Mouse (Mus musculus) activated CD4-positive, CD25-positive, alpha-beta regulatory T cell, adult 4 months (primary cell): ENCODE measurements around the gene Klrb1a. TPM values are rescaled to one million over a fixed set of nuclear protein-coding genes. Genes with fewer than 3 reads are reported as not detected.

Experiments used
- ATAC-seq: one replicate; pipeline ENCODE4 v1.8.0; 2017
- polyA plus RNA-seq, 2 experiments: library from polyadenylated mRNA; unstranded; fragments of 100-300 nt; shearing (Covaris generic); gene quantifications; one replicate each; pipeline ENCODE4 v1.2.1; 2017

The Klrb1a gene
- polyA plus RNA-seq, 2 experiments from 2014 or later = 0.60 TPM; not detected in 1

DNA sequence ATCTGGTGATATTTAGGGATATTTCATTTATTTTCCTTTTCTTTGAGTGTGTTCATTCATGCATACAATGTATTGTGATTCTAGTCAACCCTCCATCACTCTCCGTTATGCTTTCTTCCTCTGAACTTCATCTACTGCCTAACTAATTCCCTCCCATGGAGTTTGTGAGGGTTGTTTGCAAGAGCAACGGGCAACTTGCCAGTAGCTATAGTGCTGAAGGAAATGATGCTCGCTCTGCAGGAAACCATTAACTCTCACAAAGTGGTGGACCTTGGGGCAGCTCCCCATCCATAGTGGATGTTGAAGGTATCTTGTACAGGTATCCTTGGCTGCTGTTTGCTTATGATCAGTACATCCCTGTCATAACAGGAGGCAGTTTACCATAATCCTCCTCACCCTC, 21.3 kb downstream of the Klrb1a start:
- no peak for ATAC-seq

DNA sequence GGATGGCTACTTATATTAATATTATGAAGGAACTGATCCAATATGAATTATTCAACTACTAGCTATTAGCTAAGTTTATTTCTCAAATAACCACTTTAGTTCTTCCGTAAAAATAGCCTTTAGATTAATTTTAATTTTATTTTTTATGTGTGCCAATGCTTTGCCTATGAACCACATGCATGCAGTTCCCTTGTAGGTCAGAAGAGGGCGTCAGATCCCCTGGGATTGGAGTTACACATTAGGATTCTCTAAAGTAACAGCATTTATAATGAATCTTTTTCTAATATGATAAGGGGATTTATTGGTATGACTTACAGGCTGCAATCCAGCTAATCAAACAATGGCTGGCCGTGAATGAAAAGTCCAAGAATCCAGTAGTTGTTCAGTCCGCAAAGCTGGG, 23.8 kb downstream of the Klrb1a start:
- ATAC-seq = no peak

DNA sequence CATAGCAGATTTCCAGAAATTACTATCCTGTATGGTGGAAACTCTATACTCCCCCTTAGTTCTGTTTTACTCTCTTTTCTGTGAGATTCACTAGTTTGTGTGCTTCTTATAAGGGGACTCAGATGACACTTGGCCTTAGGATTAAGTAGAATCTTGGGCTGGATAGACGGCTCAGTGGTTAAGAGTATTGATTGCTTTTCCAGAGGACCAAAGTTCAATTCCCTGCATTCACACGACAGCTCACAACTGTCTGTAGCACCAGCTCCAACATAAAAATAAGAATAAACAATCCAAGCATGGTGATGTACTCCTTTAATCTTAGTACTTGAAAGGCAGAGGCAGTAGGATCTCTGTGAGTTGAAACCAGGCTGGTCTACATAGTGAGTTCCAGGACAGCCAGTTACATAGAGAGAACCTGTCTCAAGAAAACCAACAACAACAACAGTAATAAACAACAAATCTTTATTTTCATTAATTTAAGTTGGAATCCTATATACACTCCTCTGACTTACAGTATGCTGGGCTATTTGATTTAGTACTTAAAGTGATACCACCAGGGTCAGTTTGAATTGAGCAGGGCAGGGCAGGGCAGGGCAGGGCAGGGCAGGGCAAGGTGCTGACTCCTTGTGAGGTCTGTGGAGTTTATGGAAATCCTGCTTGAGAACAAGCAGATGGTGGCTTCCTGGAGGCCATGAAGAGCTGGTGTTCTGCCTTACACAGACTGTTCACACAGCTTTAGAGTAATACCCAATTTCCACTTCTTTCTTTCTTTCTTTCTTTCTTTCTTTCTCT, 24.9 kb downstream of the Klrb1a start:
- ATAC-seq = no peak

- no peak for ATAC-seq
Measured at GRCm38 (mm10) chr6:128597121-128597522, 26.2 kb downstream of the Klrb1a start.

GRCm38 (mm10) chr6:128594651-128595050, 28.7 kb downstream of the Klrb1a start:
- no peak for ATAC-seq

DNA sequence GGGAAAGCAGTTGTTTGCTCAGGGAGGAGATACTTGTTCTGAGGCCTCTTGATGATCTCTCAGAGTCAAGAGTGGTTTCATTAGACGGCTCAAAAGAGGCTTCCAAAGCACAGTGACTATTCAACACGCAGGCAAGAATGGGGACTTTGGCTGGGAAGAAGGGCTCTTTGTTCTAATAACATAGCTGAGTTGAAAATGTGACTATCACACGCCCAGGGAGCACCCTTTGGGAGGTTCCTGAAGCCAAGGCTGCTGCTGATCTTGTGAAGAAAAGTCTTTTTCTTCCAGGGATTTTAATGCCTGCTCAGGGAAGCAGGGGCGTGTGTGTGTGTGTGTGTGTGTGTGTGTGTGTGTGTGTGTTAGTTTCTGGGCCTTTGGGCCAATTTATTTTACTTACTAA, 33.9 kb downstream of the Klrb1a start:
- no peak for ATAC-seq

GRCm38 (mm10) chr6:128587619-128588018, 35.7 kb downstream of the Klrb1a start:
- ATAC-seq = no peak

DNA sequence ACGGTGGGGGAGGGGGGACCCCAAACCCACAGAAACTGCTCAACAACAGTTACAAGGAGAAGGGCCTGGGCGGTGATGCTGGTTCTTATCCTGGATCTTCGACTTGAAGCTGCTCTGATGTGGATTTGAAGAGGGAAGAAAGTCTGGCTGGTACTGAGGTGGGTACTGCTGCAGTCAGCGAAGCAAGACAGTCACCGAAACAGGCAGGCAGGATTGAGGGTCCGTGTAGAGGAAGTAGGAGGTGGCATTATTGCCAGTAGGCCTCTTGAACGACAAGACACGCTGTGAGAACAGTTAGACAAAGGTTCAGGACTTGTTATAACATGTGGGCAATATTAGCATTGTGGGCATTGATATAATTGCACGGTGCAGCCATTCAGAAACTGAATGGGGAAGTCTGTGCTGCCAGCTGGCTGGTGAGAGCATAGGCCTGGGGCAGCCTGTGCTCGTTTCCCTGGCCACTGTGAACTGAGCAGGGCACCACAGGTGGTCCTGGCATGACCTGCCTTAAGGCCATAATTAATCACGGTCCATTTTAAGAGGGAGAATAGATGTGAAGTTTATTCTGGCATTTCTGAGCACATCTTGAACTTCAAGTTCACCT, 37.6 kb downstream of the Klrb1a start:
- ATAC-seq = no peak

GRCm38 (mm10) chr6:128584070-128584660, 39.2 kb downstream of the Klrb1a start:
- ATAC-seq = no peak

GRCm38 (mm10) chr6:128581508-128581907, 41.8 kb downstream of the Klrb1a start, which contains the start of gene A2ml1:
Gene A2ml1 (minus strand): TSS chr6:128581608.
- ATAC-seq = no peak

DNA sequence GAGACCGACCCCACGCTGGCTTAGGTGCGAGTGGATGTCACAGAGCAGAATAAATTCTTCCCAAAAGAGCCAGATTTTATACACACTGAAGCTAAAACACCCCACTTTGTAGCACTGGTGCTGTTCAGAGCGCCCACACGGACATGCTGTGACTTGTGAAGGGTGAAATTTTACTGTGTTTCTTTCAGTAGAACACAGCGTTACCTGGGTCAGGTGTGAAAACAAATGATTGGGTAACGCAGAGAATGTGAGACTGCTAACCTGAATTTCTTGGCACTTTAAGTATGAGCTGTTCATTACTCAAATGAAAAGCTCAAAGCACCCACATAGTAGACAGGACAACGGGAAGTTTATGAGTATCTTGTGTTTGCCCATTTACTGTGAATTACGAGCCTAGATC, 46.0 kb downstream of the Klrb1a start:
- ATAC-seq = no peak

DNA sequence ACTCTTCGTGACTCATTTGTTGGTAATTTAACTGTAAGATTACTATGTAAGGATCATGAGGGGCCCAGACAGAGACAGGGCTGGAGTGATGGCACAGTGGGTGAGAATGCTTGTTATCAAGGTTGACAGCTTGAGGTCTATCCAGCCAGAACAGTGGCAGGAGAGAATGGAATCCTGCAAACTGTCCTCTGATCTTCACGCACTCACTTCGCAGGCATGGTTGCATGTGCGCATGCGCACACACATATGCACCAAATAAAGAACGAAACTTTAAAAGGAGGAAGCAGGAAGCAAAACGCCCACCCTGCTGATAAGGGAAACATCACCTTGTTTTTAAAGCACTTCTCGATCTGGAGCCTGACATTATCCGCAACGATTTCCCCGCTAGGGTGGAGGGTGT, 56.7 kb downstream of the Klrb1a start:
- ATAC-seq = no peak

Other genes starting within 250 kb of the Klrb1a start
- not detected for gene Tex52, start 248.1 kb downstream of the Klrb1a start, polyA plus RNA-seq
- not detected for gene Gm44596, start 248.0 kb downstream of the Klrb1a start, polyA plus RNA-seq
- 1 to 10 TPM; 2.9 to 3.6 TPM for gene Nrip2, start 224.2 kb downstream of the Klrb1a start, polyA plus RNA-seq
- 10 to 100 TPM; 17.6 to 20.6 TPM for gene Itfg2, start 198.6 kb downstream of the Klrb1a start, polyA plus RNA-seq
- 10 to 100 TPM; 47.6 to 76.7 TPM for gene Fkbp4, start 184.9 kb downstream of the Klrb1a start, polyA plus RNA-seq
- under 1 TPM in 1 of 2 experiments, not detected in 1; 0.24 TPM for gene Pzp, start 96.8 kb downstream of the Klrb1a start, polyA plus RNA-seq
- under 1 TPM in 1 of 2 experiments, not detected in 1; 0.45 TPM for gene A2ml1, start 41.9 kb downstream of the Klrb1a start, polyA plus RNA-seq
- gene Clec2h, start 38.9 kb upstream of the Klrb1a start, polyA plus RNA-seq = not detected
- not detected for gene Klrb1, start 99.5 kb upstream of the Klrb1a start, polyA plus RNA-seq
- gene Klrb1c, start 165.7 kb upstream of the Klrb1a start, polyA plus RNA-seq = 1 to 10 TPM; 1.5 to 3.8 TPM
- gene Gm44511, start 202.8 kb upstream of the Klrb1a start, polyA plus RNA-seq = not detected
- not detected for gene Klrb1b, start 202.8 kb upstream of the Klrb1a start, polyA plus RNA-seq